Mouse (Mus musculus) olfactory bulb, adult 2 months (tissue): ENCODE measurements around the gene Cstf1. TPM values are rescaled to one million over a fixed set of nuclear protein-coding genes. Genes with fewer than 3 reads are reported as not detected.

Source experiments
- H3K27ac ChIP-seq: fragments of 200-500 bp; 2 replicates; pipeline ENCODE4 v1.5.1; 2012; ENCODE audit warnings: low read depth, low read length; ENCODE audit not compliant: insufficient read depth
- H3K4me1 ChIP-seq: fragments of 200-500 bp; 2 replicates; pipeline ENCODE4 v1.6.1; 2012; ENCODE audit warnings: low read length; ENCODE audit not compliant: control insufficient read depth, insufficient read depth
- H3K4me3 ChIP-seq: fragments of 200-500 bp; 2 replicates; pipeline ENCODE4 v1.5.1; 2012; ENCODE audit warnings: mild to moderate bottlenecking, low read depth, low read length, moderate library complexity; ENCODE audit not compliant: insufficient read depth
- CTCF ChIP-seq: fragments of 200-500 bp; IDR thresholded peaks from 2 replicates; pipeline ENCODE4 v1.5.1; 2012; ENCODE audit warnings: low read depth, mild to moderate bottlenecking, low read length, moderate library complexity; ENCODE audit not compliant: insufficient read depth
- POLR2A ChIP-seq: fragments of 200-500 bp; IDR thresholded peaks from 2 replicates; pipeline ENCODE4 v1.6.1; 2012; ENCODE audit warnings: mild to moderate bottlenecking, low read depth, low read length, moderate library complexity; ENCODE audit not compliant: insufficient read depth
- WGBS: fragments of 180-500 bp; shearing (Covaris S2); methylation state at CpG from one replicate; pipeline ENCODE4 v1.1.7; 2018; 5-methylcytosine and 5-hydroxymethylcytosine counted together
- polyA plus RNA-seq: library from polyadenylated mRNA; stranded (reverse); fragments of >200 nt; gene quantifications from 2 replicates; pipeline ENCODE4 v1.2.4, GENCODE M21; 2012; ENCODE audit warnings: low replicate concordance; ENCODE audit not compliant: missing spikeins, insufficient read depth, insufficient read length

Cstf1 gene
- polyA plus RNA-seq, 1 experiment: not detected

DNA sequence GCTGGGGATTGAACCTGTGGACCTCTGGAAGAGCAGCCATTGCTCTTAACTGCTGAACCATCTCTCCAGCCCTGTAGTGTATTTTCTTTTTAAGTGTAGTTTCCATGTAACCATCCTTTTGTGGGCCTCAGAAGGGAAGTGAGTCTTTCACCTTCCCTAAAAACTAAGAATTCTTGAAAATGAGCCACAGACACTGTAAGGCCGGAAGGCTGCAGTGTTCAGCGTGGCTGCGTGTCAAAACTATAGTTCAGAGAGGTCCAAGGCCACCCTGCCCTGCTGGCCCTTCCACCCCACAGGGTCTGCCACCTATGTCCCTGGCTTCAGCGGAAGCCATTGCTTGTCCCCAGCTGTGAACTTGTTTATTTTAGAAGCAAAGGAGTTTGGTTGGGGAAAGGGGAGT, 35.7 kb downstream of the Cstf1 start:
- Histone ChIP-seq H3K4me3 (no peak overlapping the region), H3K27ac (no peak overlapping the region), H3K4me1 (peaks cover 11% of the 10 kb centered on the region)
- TF ChIP-seq CTCF (no peak), POLR2A (no peak)
- 87% methylated on average over 4 of the region's 4 CpGs for WGBS

DNA sequence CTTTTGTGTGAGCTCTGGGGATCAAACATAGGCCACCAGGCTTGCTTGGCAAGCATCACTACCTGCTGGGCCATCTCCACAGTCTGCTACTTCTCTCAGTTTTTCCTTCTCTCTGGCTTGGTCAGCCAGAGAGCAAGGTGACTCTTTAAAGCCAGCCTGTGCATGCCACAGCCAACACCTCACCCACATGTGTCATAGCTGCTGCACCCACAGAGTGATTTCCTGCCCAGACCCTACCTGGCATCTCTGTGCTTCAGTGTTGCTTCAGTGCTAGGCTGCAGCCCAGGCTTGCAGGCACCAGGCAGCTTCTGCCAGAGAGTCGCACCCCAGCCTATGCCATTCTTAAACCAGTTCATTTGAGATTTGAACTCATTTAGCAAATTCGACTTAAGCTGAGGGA, 37.0 kb downstream of the Cstf1 start:
- TF ChIP-seq POLR2A: no peak
- TF ChIP-seq CTCF: no peak
- H3K4me3 ChIP-seq: no peak overlapping the region
- 84% methylated on average over 2 of the region's 2 CpGs for WGBS

DNA sequence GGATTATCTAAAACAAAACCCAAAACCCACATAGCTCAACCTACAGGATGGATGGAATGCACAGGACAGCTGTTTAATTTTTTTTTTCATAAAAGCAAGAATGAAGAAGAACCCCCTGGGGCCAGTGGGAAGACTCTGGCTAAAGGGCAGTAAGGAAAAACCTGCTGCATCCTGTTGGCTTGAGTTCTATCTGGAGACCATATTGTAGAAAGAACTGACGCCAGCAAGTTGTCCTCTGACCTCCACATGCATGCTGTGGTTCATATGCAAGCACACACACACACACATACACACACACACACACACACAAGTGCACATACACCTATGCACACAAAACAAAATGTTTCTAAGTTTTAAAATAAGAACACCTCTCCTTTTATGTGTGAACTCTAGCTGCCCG, 40.2 kb downstream of the Cstf1 start:
- H3K27ac ChIP-seq: no peak overlapping the region
- H3K4me1 ChIP-seq: peaks cover 15% of the 10 kb centered on the region; the same call in 1 of the 2 replicates
- WGBS: 89% methylated on average over 2 of the region's 2 CpGs
- H3K4me3 ChIP-seq: no peak overlapping the region
- no peak for TF ChIP-seq POLR2A
- no peak for TF ChIP-seq CTCF

More for the DNA sequence above, 37.0 kb downstream of the Cstf1 start:
- peaks cover 17% of the 10 kb centered on the region for H3K4me1 ChIP-seq
- no peak overlapping the region for H3K27ac ChIP-seq

DNA sequence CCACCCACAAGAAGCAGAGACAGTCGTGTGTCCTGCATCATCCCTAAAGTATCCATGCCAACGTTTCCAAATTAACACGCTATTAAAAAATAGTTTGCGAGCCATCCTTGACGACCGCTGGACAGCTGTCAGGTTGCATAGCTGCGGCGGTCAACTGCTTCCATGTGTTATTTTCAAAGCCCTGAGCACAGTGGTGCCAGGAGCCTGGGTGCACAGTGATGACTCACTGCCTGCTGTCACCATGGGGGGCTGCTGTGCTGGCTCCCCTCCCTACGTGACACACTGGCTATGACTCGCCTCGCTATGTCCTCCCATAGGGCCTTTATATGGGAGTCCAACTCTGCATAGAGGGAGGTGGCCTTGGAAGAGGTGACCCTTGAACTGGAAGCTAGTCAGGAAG, 40.6 kb downstream of the Cstf1 start:
- WGBS: 62% methylated on average over 11 of the region's 11 CpGs
- Histone ChIP-seq H3K4me1 (peaks cover 15% of the 10 kb centered on the region; the same call in 1 of the 2 replicates), H3K27ac (no peak overlapping the region), H3K4me3 (no peak overlapping the region)
- no peak for TF ChIP-seq POLR2A
- TF ChIP-seq CTCF: no peak

DNA sequence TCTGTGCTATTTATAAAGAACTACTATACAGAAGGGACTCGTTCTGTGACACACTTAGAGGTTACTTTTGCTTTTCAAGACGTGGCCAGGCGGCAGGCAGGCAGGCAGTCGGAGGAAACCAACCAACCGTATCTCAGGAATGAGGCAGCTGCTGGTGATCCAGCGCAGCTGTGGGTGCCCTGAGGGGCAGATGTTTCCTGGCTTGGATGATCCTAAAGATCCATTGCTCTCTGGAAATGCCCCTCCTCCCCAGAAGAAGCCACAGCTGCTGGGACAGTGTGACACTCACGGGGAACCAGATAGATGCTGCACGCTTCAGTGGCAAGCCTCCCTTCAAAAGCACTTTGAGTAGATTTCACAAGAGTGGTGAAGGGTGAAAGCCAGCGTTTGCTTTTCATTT, 42.0 kb downstream of the Cstf1 start:
- no peak overlapping the region for H3K4me3 ChIP-seq
- WGBS: 11% methylated on average over 9 of the region's 9 CpGs
- peaks cover 15% of the 10 kb centered on the region; the same call in 1 of the 2 replicates for H3K4me1 ChIP-seq
- no peak for TF ChIP-seq POLR2A
- no peak for TF ChIP-seq CTCF
- H3K27ac ChIP-seq: no peak overlapping the region

DNA sequence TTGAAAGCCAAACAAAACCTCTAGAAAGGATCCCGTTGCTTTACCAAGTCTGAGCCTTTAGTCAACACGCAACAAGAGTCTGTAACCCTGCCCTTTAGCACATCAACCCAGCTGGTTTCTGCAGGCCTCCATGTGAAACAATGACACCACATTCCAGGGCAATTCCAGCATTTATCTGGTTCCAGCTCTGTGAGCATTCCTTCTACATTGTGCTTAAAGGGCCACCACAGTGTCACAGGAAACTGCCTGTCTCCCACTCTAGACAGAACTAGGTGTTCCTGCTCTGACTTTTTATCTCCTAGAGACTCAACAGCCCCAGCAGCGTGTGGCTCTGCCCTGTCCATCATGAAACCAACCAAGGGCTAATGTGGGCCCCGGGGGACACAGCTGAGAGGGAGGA, 42.8 kb downstream of the Cstf1 start:
- WGBS: 52% methylated on average over 4 of the region's 4 CpGs
- Histone ChIP-seq H3K27ac (no peak overlapping the region), H3K4me3 (no peak overlapping the region), H3K4me1 (peaks cover 15% of the 10 kb centered on the region; the same call in 1 of the 2 replicates)
- TF ChIP-seq CTCF: no peak
- no peak for TF ChIP-seq POLR2A

DNA sequence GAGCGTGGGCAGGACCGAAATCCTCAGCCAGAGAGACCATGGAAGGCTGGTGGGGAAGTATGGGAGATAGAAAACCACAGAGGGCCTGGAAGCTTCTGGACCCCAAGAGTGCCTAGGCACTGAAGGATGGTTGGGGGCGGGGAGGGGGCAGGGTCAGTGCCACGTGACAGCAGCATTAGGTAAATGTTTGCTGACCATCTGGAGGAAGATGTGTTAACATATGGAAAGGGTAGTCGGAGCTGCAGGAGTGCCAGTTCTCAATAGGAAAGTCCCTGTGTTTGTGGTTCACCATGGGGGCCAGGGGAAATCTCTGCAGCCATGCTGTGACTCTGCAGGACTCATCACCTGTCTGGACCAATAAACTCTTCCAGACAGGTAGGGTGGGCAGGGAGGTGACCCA, 43.4 kb downstream of the Cstf1 start:
- TF ChIP-seq CTCF (no peak), POLR2A (no peak)
- H3K27ac ChIP-seq: no peak overlapping the region
- WGBS: 66% methylated on average over 5 of the region's 5 CpGs
- H3K4me3 ChIP-seq: no peak overlapping the region
- H3K4me1 ChIP-seq: peaks cover 13% of the 10 kb centered on the region; the same call in 1 of the 2 replicates

DNA sequence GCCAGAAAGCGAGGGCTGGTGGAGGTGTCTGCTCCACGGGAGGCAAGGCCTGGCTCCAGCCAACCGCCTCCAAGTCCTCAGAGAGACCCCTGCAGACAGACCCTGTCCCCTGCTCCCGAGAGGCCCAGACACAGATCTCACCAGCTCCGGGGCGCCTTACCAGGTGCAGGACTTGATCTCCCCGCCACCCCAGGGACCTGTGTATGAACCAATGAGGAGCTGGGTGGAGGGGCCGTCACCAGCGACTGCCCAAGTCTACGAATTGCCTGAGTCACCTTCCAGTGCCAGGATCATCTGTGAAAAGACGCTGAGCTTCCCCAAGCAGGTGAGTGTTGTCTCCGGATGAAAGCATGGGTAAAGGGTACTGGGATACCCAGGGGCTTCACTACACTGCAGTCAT, 45.7 kb downstream of the Cstf1 start:
- 72% methylated on average over 12 of the region's 12 CpGs for WGBS
- TF ChIP-seq CTCF (no peak), POLR2A (no peak)
- Histone ChIP-seq H3K4me3 (no peak overlapping the region), H3K27ac (no peak overlapping the region), H3K4me1 (peaks cover 8% of the 10 kb centered on the region; the same call in 1 of the 2 replicates)

DNA sequence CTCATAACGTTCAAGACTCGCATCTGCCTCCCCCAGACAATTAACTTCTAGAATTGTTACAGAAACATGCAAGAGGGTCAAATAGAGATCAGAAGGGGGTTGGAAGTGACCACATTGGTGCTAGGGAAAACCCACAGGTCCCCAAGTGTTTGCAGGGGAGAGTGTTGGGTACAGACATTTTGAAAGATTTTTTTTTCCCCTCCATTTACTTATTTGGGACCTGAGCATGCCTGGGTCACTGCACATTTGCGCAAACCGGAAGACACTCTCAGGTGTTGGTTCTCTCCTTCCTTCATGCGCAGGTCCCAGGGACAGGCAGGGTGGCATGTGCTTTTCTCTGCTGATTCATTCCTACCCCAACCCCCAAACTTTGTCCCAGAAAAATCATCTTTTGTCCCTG, 46.4 kb downstream of the Cstf1 start:
- TF ChIP-seq POLR2A: no peak
- no peak for TF ChIP-seq CTCF
- H3K27ac ChIP-seq: no peak overlapping the region
- H3K4me3 ChIP-seq: no peak overlapping the region
- 89% methylated on average over 5 of the region's 5 CpGs for WGBS
- H3K4me1 ChIP-seq: peaks cover 5% of the 10 kb centered on the region; the same call in 1 of the 2 replicates

DNA sequence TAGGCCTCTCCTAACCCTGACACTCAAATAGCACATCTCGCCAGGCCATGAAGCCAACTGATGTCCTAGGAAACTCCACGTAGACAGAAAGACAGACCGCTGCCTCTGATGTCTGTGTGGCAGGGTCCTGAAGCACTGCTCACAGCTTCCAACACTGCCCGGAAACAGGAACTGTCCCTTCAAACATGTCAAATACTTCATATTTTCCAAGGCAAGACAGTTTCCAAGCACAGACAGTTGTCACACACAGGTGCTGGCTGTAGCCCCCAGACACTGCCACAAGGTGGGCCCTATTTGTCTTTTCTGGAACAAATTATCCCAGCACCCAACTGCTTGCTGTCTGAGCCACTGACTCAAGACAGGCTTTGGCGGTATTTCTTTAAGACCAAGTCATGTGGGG, 47.7 kb downstream of the Cstf1 start:
- Histone ChIP-seq H3K4me1 (0 out of 2 replicates have a peak, but pooled peaks cover 3% of the 10 kb centered on the region), H3K4me3 (no peak overlapping the region), H3K27ac (no peak overlapping the region)
- WGBS: 93% methylated on average over 5 of the region's 5 CpGs
- no peak for TF ChIP-seq CTCF
- no peak for TF ChIP-seq POLR2A
